Mouse (Mus musculus): ENCODE data around the gene Mdh1b.

DNA sequence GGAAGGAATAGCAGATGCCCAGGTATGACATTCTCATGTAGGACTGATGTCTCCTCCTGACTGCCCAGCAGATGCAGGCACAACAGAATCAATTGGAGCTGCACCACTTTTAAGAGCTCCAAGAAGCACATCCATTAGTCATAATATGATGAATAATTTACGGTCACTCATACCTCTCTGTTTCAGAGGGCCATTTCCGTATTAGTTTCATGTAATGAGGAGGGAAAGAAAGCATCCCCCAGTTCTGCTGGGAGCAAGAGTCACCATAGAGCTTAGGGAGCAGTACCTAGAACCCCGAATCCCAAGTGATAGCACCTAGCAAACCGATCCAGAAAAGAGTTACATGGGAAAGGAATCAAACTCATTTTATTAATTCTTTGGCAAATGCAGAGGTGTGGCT is 43.3 kb downstream of the Mdh1b start, which contains the start of gene Dytn:
- TF ChIP-seq CTCF (IDR thresholded peaks at IDR 0.05; ENCODE audit: borderline replicate concordance, extremely low read depth, insufficient read depth, insufficient read length) (no peak), POLR2A (IDR thresholded peaks at IDR 0.05; ENCODE audit: borderline replicate concordance, extremely low read depth, insufficient read depth, insufficient read length, poor library complexity, severe bottlenecking) (no peak)

Data from brain, embryonic 14.5 days (tissue).